Mouse (Mus musculus): Measurements from ENCODE around the gene Rab3gap1.
"Not testable (repeated sequence)": the region's sequence is repeated elsewhere in the genome, so short reads cannot be mapped to it uniquely, and the experiment has no call there.

Gene Rab3gap1

GRCm38 (mm10) chr1:127934322-127934721 lies 65.7 kb downstream of the Rab3gap1 start:
- no peak for DNase-seq

- DNase-seq = no peak
These were observed 68.7 kb downstream of the Rab3gap1 start for GRCm38 (mm10) chr1:127937277-127937676.

GRCm38 (mm10) chr1:127942231-127942630 lies 73.7 kb downstream of the Rab3gap1 start:
- no peak for DNase-seq

- DNase-seq = no peak
These were observed 74.9 kb downstream of the Rab3gap1 start for GRCm38 (mm10) chr1:127943516-127943915.

GRCm38 (mm10) chr1:127945696-127946575 lies 77.4 kb downstream of the Rab3gap1 start:
- DNase-seq = peak in 1 of 2 experiments; percentile 13

- no peak for DNase-seq
These were observed 78.2 kb downstream of the Rab3gap1 start for GRCm38 (mm10) chr1:127946615-127947249.

- DNase-seq = no peak
These were observed 80.2 kb downstream of the Rab3gap1 start for GRCm38 (mm10) chr1:127948748-127949147.

GRCm38 (mm10) chr1:127952276-127952675 lies 83.7 kb downstream of the Rab3gap1 start:
- DNase-seq = no peak

- DNase-seq = not testable (repeated sequence)
These were observed 85.6 kb downstream of the Rab3gap1 start for GRCm38 (mm10) chr1:127954198-127954597.

GRCm38 (mm10) chr1:127954800-127955199 lies 86.2 kb downstream of the Rab3gap1 start:
- DNase-seq = no peak

- no peak for DNase-seq
These were observed 88.0 kb downstream of the Rab3gap1 start for GRCm38 (mm10) chr1:127956524-127956923.

GRCm38 (mm10) chr1:127958801-127959200 lies 90.2 kb downstream of the Rab3gap1 start:
- no peak for DNase-seq

GRCm38 (mm10) chr1:127959312-127959718 lies 90.7 kb downstream of the Rab3gap1 start:
- no peak for DNase-seq

- no peak for DNase-seq
These were observed 92.6 kb downstream of the Rab3gap1 start for GRCm38 (mm10) chr1:127961140-127961539.

GRCm38 (mm10) chr1:127963326-127963725 lies 94.8 kb downstream of the Rab3gap1 start:
- DNase-seq = no peak

- DNase-seq = no peak
These were observed 102.3 kb downstream of the Rab3gap1 start for GRCm38 (mm10) chr1:127970870-127971269.

GRCm38 (mm10) chr1:127974082-127974481 lies 105.5 kb downstream of the Rab3gap1 start:
- no peak for DNase-seq

GRCm38 (mm10) chr1:127975676-127976075 lies 107.1 kb downstream of the Rab3gap1 start:
- DNase-seq = no peak

GRCm38 (mm10) chr1:127976106-127976505 lies 107.5 kb downstream of the Rab3gap1 start:
- no peak for DNase-seq

- DNase-seq = no peak
These were observed 109.6 kb downstream of the Rab3gap1 start for GRCm38 (mm10) chr1:127978125-127978524.

GRCm38 (mm10) chr1:127980911-127981559 lies 112.5 kb downstream of the Rab3gap1 start:
- DNase-seq = no peak

- no peak for DNase-seq
These were observed 113.7 kb downstream of the Rab3gap1 start for GRCm38 (mm10) chr1:127982268-127982667.

- DNase-seq = no peak
These were observed 114.9 kb downstream of the Rab3gap1 start for GRCm38 (mm10) chr1:127983274-127983993.

Measured in cerebellum, postnatal 25 days (tissue).